Mouse (Mus musculus): Measurements from ENCODE around the gene Cyp2w1.

The Cyp2w1 gene

DNA sequence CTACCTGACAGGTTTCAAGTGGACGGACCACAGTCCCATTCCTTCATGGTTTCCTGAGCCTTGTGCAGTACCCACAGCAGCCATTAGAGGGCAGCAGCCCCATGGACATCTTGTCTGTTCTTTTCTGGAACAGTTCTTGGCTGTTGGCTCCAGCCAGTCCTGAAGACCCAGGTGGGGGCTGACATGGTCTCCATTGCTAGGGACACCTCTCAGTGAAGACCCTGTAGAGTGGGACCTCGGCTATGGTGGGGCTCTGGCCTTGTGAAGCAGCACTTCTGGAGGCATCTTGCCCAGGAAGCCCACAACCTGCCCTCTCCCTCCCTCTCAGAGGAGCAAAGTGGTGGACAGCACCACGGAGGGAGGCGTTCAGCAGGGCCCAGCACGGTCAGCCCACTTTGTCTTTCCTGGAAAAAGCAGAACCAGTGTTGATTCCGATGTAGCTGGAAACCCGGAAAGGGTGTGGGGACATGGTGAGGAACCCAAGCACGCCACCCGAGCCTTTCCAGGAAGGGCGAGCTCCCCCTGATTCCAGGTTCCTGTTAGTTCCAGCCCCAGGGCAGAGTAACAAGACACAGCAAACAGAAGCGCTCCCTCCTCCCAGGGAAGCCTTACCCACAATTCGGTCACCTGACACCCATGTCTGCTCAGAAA, 12.0 kb downstream of the Cyp2w1 start:
- Histone ChIP-seq H3K27me3 (ENCODE audit: insufficient read depth, low read length) (no peaks in the 10 kb centered on the region), H3K9me3 (ENCODE audit: low read length) (no peaks in the 10 kb centered on the region), H3K4me1 (replicated peaks; ENCODE audit: low read depth, low read length) (peaks cover 66% of the 10 kb centered on the region), H3K4me3 (replicated peaks; ENCODE audit: low read length) (peak overlapping the region; percentile 27), H3K36me3 (ENCODE audit: insufficient read depth, low read length) (peaks cover 52% of the 10 kb centered on the region)
- TF ChIP-seq POU5F1 (IDR thresholded peaks at IDR 0.05; ENCODE audit: borderline replicate concordance, low read length) (no peak), NANOG (IDR thresholded peaks at IDR 0.05; ENCODE audit: borderline replicate concordance, low read length) (no peak), CTCF (conservative IDR thresholded peaks at IDR 0.05; ENCODE audit: low read length) (peak; percentile 100)

DNA sequence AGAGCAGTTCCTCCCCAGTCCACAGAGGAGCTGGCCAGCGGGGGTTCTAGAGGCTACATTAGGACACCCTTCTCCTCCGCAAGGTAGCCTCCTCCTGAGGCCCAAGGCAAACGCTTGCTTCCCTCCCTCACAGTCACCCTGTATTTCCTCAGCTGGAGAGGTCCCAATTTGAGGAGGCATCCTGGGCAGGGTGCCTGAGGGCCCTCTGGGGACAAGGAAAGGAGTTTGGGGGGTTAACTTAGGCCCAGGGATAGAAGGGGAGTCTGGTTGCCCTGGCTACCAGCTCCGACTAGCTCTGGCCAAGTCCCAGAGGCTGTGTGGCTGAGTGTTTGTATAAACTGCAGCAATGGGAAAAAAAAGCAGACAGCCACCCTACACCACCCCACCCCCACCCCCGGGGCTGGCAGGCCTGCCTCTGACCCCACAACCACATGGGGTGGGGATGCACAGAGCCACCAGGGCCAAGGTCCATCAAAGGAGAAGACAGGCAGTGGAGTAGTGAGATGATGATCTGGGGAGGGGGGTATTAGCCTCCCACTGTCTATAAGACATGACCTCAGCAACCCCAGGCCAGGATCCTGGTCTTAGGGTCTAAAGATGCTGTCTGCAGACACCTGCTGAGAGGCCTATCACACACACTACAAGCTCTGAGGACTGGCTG, 12.6 kb downstream of the Cyp2w1 start:
- TF ChIP-seq POU5F1 (IDR thresholded peaks at IDR 0.05; ENCODE audit: borderline replicate concordance, low read length) (no peak), CTCF (conservative IDR thresholded peaks at IDR 0.05; ENCODE audit: low read length) (no peak), NANOG (IDR thresholded peaks at IDR 0.05; ENCODE audit: borderline replicate concordance, low read length) (no peak)
- Histone ChIP-seq H3K9me3 (ENCODE audit: low read length) (no peaks in the 10 kb centered on the region), H3K36me3 (ENCODE audit: insufficient read depth, low read length) (peaks cover 50% of the 10 kb centered on the region), H3K4me3 (replicated peaks; ENCODE audit: low read length) (peak overlapping the region; percentile 27), H3K27me3 (ENCODE audit: insufficient read depth, low read length) (no peaks in the 10 kb centered on the region), H3K4me1 (replicated peaks; ENCODE audit: low read depth, low read length) (peaks cover 72% of the 10 kb centered on the region)

DNA sequence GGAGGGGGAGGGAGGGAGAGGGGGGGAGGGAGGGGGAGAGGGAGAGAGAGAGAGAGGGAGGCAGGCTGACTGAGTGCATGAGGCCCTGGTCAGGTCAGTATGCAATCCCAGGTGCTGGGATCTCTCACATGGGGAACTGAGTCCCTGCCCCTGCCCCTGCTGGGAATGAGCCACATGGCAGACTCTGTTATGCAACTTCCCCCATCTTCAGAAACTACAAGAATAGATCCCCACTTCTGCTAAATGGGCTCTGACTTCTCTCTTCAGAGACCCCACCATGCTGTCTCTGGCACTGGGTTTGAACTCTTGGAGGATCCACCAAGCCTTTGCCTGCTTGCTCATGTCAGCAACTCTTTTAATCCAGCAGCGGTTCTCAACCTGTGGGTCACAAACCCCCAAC, 13.4 kb downstream of the Cyp2w1 start:
- peaks cover 45% of the 10 kb centered on the region for H3K36me3 ChIP-seq (ENCODE audit: insufficient read depth, low read length)
- no peak overlapping the region for H3K4me3 ChIP-seq (replicated peaks; ENCODE audit: low read length)
- H3K9me3 ChIP-seq (ENCODE audit: low read length): no peaks in the 10 kb centered on the region
- H3K27me3 ChIP-seq (ENCODE audit: insufficient read depth, low read length): no peaks in the 10 kb centered on the region
- H3K4me1 ChIP-seq (replicated peaks; ENCODE audit: low read depth, low read length): peaks cover 74% of the 10 kb centered on the region
- TF ChIP-seq POU5F1 (IDR thresholded peaks at IDR 0.05; ENCODE audit: borderline replicate concordance, low read length) (no peak), NANOG (IDR thresholded peaks at IDR 0.05; ENCODE audit: borderline replicate concordance, low read length) (no peak), CTCF (conservative IDR thresholded peaks at IDR 0.05; ENCODE audit: low read length) (no peak)

DNA sequence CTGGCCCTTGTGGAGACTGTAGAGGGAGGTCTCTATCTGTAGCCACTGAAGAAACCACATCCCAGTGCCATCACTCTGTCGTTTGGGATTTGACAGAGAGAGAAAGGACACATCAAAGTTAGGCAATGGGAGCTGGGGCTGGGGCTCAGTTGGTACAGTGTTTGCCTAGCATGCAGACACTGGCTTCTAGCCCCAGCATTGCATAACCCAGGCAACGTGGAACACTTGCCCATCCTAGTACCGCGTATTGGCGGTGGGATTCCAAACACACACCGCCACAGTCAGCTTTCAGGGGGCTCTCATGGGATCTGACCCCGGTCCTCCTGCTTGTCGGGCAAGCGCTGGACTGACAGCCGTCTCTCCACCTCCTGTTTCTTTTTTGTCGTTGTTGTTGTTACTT, 14.1 kb downstream of the Cyp2w1 start:
- peaks cover 39% of the 10 kb centered on the region for H3K36me3 ChIP-seq (ENCODE audit: insufficient read depth, low read length)
- H3K9me3 ChIP-seq (ENCODE audit: low read length): no peaks in the 10 kb centered on the region
- H3K4me3 ChIP-seq (replicated peaks; ENCODE audit: low read length): peak overlapping the region; percentile 62
- H3K4me1 ChIP-seq (replicated peaks; ENCODE audit: low read depth, low read length): peaks cover 81% of the 10 kb centered on the region
- TF ChIP-seq CTCF (conservative IDR thresholded peaks at IDR 0.05; ENCODE audit: low read length) (no peak), POU5F1 (IDR thresholded peaks at IDR 0.05; ENCODE audit: borderline replicate concordance, low read length) (no peak), NANOG (IDR thresholded peaks at IDR 0.05; ENCODE audit: borderline replicate concordance, low read length) (no peak)
- no peaks in the 10 kb centered on the region for H3K27me3 ChIP-seq (ENCODE audit: insufficient read depth, low read length)

DNA sequence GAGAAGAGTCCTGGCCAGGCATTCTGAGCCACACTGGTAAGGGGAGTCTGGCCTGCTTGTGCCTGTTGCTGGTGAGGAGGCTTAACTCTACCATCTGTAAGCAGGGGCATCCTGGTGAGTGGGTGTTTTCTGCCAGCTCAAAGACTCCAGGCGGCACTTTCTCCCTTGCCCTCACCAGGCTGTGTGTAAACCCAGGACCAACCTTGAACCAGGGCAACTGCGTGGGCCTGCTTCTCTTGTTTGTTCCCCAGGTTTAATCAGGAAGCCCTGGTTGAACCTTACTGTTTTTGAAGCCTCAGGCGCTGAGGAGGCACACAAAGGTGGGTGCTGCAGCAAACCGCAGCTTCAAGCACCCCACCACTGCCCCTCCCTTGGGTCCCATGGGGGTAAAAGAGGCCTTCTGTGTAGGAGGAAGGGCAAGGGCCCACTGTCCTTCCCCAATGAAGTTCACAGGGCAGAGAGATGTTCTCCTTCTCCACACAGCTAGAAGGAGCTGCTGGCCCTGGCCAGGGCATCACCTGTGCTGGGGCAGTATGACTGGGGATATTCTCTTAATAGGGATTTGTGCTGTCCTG, 15.6 kb downstream of the Cyp2w1 start:
- no peaks in the 10 kb centered on the region for H3K9me3 ChIP-seq (ENCODE audit: low read length)
- peaks cover 88% of the 10 kb centered on the region for H3K4me1 ChIP-seq (replicated peaks; ENCODE audit: low read depth, low read length)
- H3K27me3 ChIP-seq (ENCODE audit: insufficient read depth, low read length): no peaks in the 10 kb centered on the region
- peaks cover 25% of the 10 kb centered on the region for H3K36me3 ChIP-seq (ENCODE audit: insufficient read depth, low read length)
- no peak overlapping the region for H3K4me3 ChIP-seq (replicated peaks; ENCODE audit: low read length)
- TF ChIP-seq POU5F1 (IDR thresholded peaks at IDR 0.05; ENCODE audit: borderline replicate concordance, low read length): no peak
- no peak for TF ChIP-seq NANOG (IDR thresholded peaks at IDR 0.05; ENCODE audit: borderline replicate concordance, low read length)
- no peak for TF ChIP-seq CTCF (conservative IDR thresholded peaks at IDR 0.05; ENCODE audit: low read length)

DNA sequence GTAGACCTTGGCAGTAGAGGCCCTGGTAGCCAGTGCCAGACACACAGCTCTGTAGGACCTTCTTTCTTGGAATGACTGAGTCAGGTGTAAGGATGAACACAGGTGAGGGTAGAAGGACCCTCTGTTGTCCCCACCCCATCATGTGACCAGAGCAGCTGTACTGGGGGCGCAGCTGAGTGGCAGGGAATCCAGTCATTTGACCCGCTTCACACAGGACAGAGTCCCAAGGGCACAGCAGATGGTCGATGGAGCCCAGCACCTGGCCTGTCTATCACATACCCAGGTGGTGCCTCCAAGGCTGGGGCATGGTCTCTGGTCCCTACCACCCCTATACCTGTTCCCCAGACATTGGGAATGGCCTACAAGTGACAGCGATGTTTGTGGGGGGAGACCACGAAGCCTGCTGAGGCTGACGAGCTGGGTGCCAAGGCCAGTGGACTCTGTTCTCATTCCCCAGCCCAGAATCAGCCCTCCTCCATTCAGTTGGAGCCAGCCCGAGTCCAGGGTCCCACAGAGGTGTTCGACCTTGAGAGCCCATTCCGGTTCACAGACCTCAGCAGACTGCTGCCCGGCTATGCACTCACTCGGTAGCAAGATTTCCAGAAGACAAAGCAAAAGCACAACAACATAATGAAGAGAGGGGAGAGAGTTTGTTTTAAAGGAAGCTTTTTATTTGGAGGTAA, 16.4 kb downstream of the Cyp2w1 start:
- Histone ChIP-seq H3K27me3 (ENCODE audit: insufficient read depth, low read length) (no peaks in the 10 kb centered on the region), H3K9me3 (ENCODE audit: low read length) (no peaks in the 10 kb centered on the region), H3K4me3 (replicated peaks; ENCODE audit: low read length) (no peak overlapping the region), H3K4me1 (replicated peaks; ENCODE audit: low read depth, low read length) (peaks cover 91% of the 10 kb centered on the region), H3K36me3 (ENCODE audit: insufficient read depth, low read length) (peaks cover 18% of the 10 kb centered on the region)
- TF ChIP-seq NANOG (IDR thresholded peaks at IDR 0.05; ENCODE audit: borderline replicate concordance, low read length): no peak
- no peak for TF ChIP-seq CTCF (conservative IDR thresholded peaks at IDR 0.05; ENCODE audit: low read length)
- no peak for TF ChIP-seq POU5F1 (IDR thresholded peaks at IDR 0.05; ENCODE audit: borderline replicate concordance, low read length)

DNA sequence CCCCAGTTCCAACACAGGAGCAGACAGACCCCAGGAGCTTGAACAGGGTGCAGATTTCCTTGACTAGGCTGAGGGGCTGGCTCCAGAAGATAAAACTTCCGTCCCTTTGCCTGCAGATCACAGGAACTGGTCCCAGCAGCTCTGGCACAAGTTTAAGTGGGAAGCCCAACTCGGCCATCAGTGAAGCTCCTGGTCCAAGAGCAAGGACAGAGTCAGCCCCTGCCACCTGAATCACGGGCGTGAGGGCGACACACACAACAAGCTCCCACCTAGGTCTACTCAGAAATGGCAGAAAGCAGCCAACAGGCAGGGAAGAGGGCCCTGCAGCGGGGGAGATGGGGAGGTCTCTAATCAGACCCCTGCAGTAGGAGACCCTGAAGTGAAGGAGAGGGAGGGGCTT, 17.9 kb downstream of the Cyp2w1 start:
- no peaks in the 10 kb centered on the region for H3K9me3 ChIP-seq (ENCODE audit: low read length)
- peak overlapping the region; percentile 13; the same call in 1 of the 2 replicates for H3K4me3 ChIP-seq (replicated peaks; ENCODE audit: low read length)
- peaks cover 91% of the 10 kb centered on the region for H3K4me1 ChIP-seq (replicated peaks; ENCODE audit: low read depth, low read length)
- TF ChIP-seq CTCF (conservative IDR thresholded peaks at IDR 0.05; ENCODE audit: low read length): no peak
- no peak for TF ChIP-seq POU5F1 (IDR thresholded peaks at IDR 0.05; ENCODE audit: borderline replicate concordance, low read length)
- TF ChIP-seq NANOG (IDR thresholded peaks at IDR 0.05; ENCODE audit: borderline replicate concordance, low read length): no peak
- H3K36me3 ChIP-seq (ENCODE audit: insufficient read depth, low read length): peaks cover 21% of the 10 kb centered on the region; the same call in 1 of the 2 replicates
- no peaks in the 10 kb centered on the region for H3K27me3 ChIP-seq (ENCODE audit: insufficient read depth, low read length)

DNA sequence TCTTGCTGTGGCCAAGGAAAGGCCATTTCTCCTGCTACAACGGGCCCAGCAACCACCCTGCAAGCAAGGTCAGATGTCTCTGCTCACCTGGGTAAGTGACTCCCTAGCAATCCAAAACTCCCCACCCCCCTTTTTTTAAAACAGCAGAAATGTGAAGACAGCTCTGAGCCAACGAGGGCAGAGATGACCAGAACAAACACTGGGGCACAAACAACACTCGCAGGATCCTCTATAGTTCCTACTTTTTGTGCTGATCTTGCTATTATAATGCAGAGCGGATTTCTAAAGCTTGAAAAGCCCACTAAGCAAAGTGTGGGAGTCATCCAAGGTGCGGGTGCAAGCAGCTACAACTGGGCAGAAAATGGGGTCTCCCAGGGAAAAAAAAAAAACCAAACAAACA, 18.7 kb downstream of the Cyp2w1 start:
- Histone ChIP-seq H3K4me3 (replicated peaks; ENCODE audit: low read length) (peak overlapping the region; percentile 79), H3K27me3 (ENCODE audit: insufficient read depth, low read length) (no peaks in the 10 kb centered on the region), H3K4me1 (replicated peaks; ENCODE audit: low read depth, low read length) (peaks cover 92% of the 10 kb centered on the region), H3K36me3 (ENCODE audit: insufficient read depth, low read length) (peaks cover 26% of the 10 kb centered on the region; the same call in 1 of the 2 replicates), H3K9me3 (ENCODE audit: low read length) (no peaks in the 10 kb centered on the region)
- TF ChIP-seq NANOG (IDR thresholded peaks at IDR 0.05; ENCODE audit: borderline replicate concordance, low read length) (no peak), POU5F1 (IDR thresholded peaks at IDR 0.05; ENCODE audit: borderline replicate concordance, low read length) (no peak), CTCF (conservative IDR thresholded peaks at IDR 0.05; ENCODE audit: low read length) (no peak)
